Mouse (Mus musculus) heart, adult 2 months (tissue): ENCODE measurements around the gene Ciao1. TPM values are rescaled to one million over a fixed set of nuclear protein-coding genes. Genes with fewer than 3 reads are reported as not detected.

ENCODE experiments used
- DNase-seq, 2 experiments: peaks; one replicate each; pipeline ENCODE4 v3.0.0; 2021
- H3K27ac ChIP-seq: fragments of 200-600 bp; 2 replicates; pipeline ENCODE4 v1.8.1; 2022
- H3K27me3 ChIP-seq: fragments of 200-500 bp; 2 replicates; pipeline ENCODE4 v1.6.1; 2012; ENCODE audit warnings: mild to moderate bottlenecking, low read length, inconsistent platforms, mixed read lengths; ENCODE audit not compliant: control insufficient read depth, insufficient read depth
- H3K36me3 ChIP-seq: fragments of 200-500 bp; 2 replicates; pipeline ENCODE4 v1.6.1; 2012; ENCODE audit warnings: low read length, inconsistent platforms; ENCODE audit not compliant: control insufficient read depth, insufficient read depth
- H3K4me1 ChIP-seq: fragments of 200-500 bp; 2 replicates; pipeline ENCODE4 v1.6.1; 2011; ENCODE audit warnings: low read length; ENCODE audit not compliant: control insufficient read depth, insufficient read depth
- H3K4me3 ChIP-seq: fragments of 200-600 bp; 2 replicates; pipeline ENCODE4 v1.8.1; 2022
- H3K79me2 ChIP-seq: fragments of 200-500 bp; replicated peaks from 2 replicates; pipeline ENCODE4 v1.6.1; 2012; ENCODE audit warnings: mild to moderate bottlenecking, inconsistent platforms, low read length, moderate library complexity, mixed read lengths; ENCODE audit not compliant: control insufficient read depth, insufficient read depth
- H3K9ac ChIP-seq: fragments of 200-500 bp; 2 replicates; pipeline ENCODE4 v1.6.1; 2012; ENCODE audit warnings: low read depth, mild to moderate bottlenecking, control low read depth, inconsistent platforms, low read length, mixed read lengths
- CTCF ChIP-seq: fragments of 200-600 bp; IDR thresholded peaks from 2 replicates; pipeline ENCODE4 v1.8.1; 2022; ENCODE audit warnings: antibody characterized with exemption, mild to moderate bottlenecking, moderate library complexity
- EP300 ChIP-seq: fragments of 200-500 bp; IDR thresholded peaks from 2 replicates; pipeline ENCODE4 v1.6.1; 2011; ENCODE audit warnings: low read depth, low read length, control low read depth; ENCODE audit not compliant: insufficient read depth
- POLR2A ChIP-seq: fragments of 200-500 bp; IDR thresholded peaks from 2 replicates; pipeline ENCODE4 v1.6.1; 2011; ENCODE audit warnings: mild to moderate bottlenecking, low read depth, low read length, control low read depth; ENCODE audit not compliant: insufficient read depth
- WGBS: fragments of 180-500 bp; shearing (Covaris S2); methylation state at CpG from one replicate; pipeline ENCODE4 v1.1.7; 2018; 5-methylcytosine and 5-hydroxymethylcytosine counted together
- intact Hi-C: fragments of 180-260 bp; cut with DNase I; formaldehyde crosslinking; loops from one replicate; pipeline ENCODE4 v1.15.1; 2025
- polyA plus RNA-seq: library from polyadenylated mRNA; depleted of rRNA; stranded (reverse); fragments of >200 nt; gene quantifications from 2 replicates; pipeline ENCODE4 v1.2.3, GENCODE M21; 2012
- total RNA-seq, 2 experiments: library from RNA; stranded (reverse); gene quantifications; 2 replicates each; pipeline ENCODE4 v1.2.3; 2021

Ciao1 gene
- total and polyA plus RNA-seq, 3 experiments, result 56.3 to 60.8 (median 59.1) TPM

- Histone ChIP-seq H3K4me3 (no peak overlapping the region), H3K27me3 (no peaks in the 10 kb centered on the region), H3K79me2 (no peaks in the 10 kb centered on the region), H3K9ac (no peak overlapping the region), H3K27ac (no peak overlapping the region), H3K4me1 (peaks cover 2% of the 10 kb centered on the region; the same call in 1 of the 2 replicates), H3K36me3 (peaks cover 1% of the 10 kb centered on the region; the same call in 1 of the 2 replicates)
- TF ChIP-seq EP300 (no peak), POLR2A (no peak), CTCF (no peak)
- DNase-seq, result no peak
- WGBS, result 70% methylated on average over 11 of the region's 11 CpGs
- intact Hi-C loops, result no loop called here
Observed at GRCm38 (mm10) chr2:127237897-127238610, 9.6 kb downstream of the Ciao1 start.

- TF ChIP-seq EP300, result no peak
- no peak for TF ChIP-seq POLR2A
- no peak for TF ChIP-seq CTCF
- no peaks in the 10 kb centered on the region for H3K27me3 ChIP-seq
- no peaks in the 10 kb centered on the region for H3K36me3 ChIP-seq
- H3K4me1 ChIP-seq, result no peaks in the 10 kb centered on the region
- intact Hi-C loops, result no loop called here
- DNase-seq, result no peak
- WGBS, result 99% methylated on average over 3 of the region's 3 CpGs
- H3K27ac ChIP-seq, result no peak overlapping the region
- no peak overlapping the region for H3K9ac ChIP-seq
- no peaks in the 10 kb centered on the region for H3K79me2 ChIP-seq
- no peak overlapping the region for H3K4me3 ChIP-seq
Observed at GRCm38 (mm10) chr2:127225261-127225660, 22.4 kb downstream of the Ciao1 start.

- peaks cover 3% of the 10 kb centered on the region for H3K36me3 ChIP-seq
Observed at GRCm38 (mm10) chr2:127217746-127218145, 29.9 kb downstream of the Ciao1 start.

GRCm38 (mm10) chr2:127210701-127211100 is 36.9 kb downstream of the Ciao1 start:
- H3K9ac ChIP-seq, result no peak overlapping the region
- no peak overlapping the region for H3K27ac ChIP-seq
- H3K79me2 ChIP-seq, result peaks cover 2% of the 10 kb centered on the region
- H3K27me3 ChIP-seq, result no peaks in the 10 kb centered on the region
- 91% methylated on average over 11 of the region's 11 CpGs for WGBS
- intact Hi-C loops, result no loop called here
- TF ChIP-seq CTCF (no peak), EP300 (no peak), POLR2A (no peak)
- no peak for DNase-seq
- peaks cover 8% of the 10 kb centered on the region for H3K36me3 ChIP-seq
- peaks cover 4% of the 10 kb centered on the region for H3K4me1 ChIP-seq
- H3K4me3 ChIP-seq, result no peak overlapping the region

More at GRCm38 (mm10) chr2:127217746-127218145, 29.9 kb downstream of the Ciao1 start:
- no peaks in the 10 kb centered on the region for H3K27me3 ChIP-seq
- H3K9ac ChIP-seq, result no peak overlapping the region
- 96% methylated on average over 5 of the region's 5 CpGs for WGBS
- no peak overlapping the region for H3K27ac ChIP-seq
- TF ChIP-seq POLR2A (no peak), EP300 (no peak), CTCF (no peak)
- H3K4me1 ChIP-seq, result no peaks in the 10 kb centered on the region
- no peak overlapping the region for H3K4me3 ChIP-seq
- DNase-seq, result no peak
- peaks cover 2% of the 10 kb centered on the region for H3K79me2 ChIP-seq
- intact Hi-C loops, result no loop called here

GRCm38 (mm10) chr2:127208452-127208769 is 39.2 kb downstream of the Ciao1 start:
- H3K9ac ChIP-seq, result peak overlapping the region; percentile 86
- peak overlapping the region; percentile 87 for H3K27ac ChIP-seq
- DNase-seq, result no peak
- no peaks in the 10 kb centered on the region for H3K27me3 ChIP-seq
- TF ChIP-seq EP300 (no peak), POLR2A (no peak)
- H3K36me3 ChIP-seq, result peaks cover 7% of the 10 kb centered on the region
- peaks cover 4% of the 10 kb centered on the region for H3K4me1 ChIP-seq
- intact Hi-C loops, result loop anchor here (1.0 to 10.0 kb wide), 6 partner anchors 26 to 274 kb away; partner anchors contain the start of genes Ap4e1, Blvra, Ciao1 and Sppl2a
- H3K79me2 ChIP-seq, result peaks cover 2% of the 10 kb centered on the region
- under 1% methylated on average over 17 of the region's 17 CpGs for WGBS
- H3K4me3 ChIP-seq, result peak overlapping the region; percentile 86
